Mouse (Mus musculus): ENCODE measurements around the gene Ly6g6c. TPM values are rescaled to one million over a fixed set of nuclear protein-coding genes. Genes with fewer than 3 reads are reported as not detected.
A peak's percentile ranks its signal among the peaks of the same experiment; 100 is the strongest.

The Ly6g6c gene
- polyA plus RNA-seq, 1 experiment from 2014 or later, result 0.32 TPM

- no peaks in the 10 kb centered on the region for H3K36me3 ChIP-seq (replicated peaks; ENCODE audit: insufficient read depth, low read length)
- DNase-seq, result no peak
- 80% methylated on average over 6 of the region's 6 CpGs for WGBS (ENCODE audit: insufficient replicate concordance)
- H3K9me3 ChIP-seq (ENCODE audit: low read length), result no peaks in the 10 kb centered on the region
- no peaks in the 10 kb centered on the region for H3K27me3 ChIP-seq (ENCODE audit: insufficient read depth, low read length)
- TF ChIP-seq EP300 (IDR thresholded peaks at IDR 0.05; ENCODE audit: low read depth) (no peak), CTCF (IDR thresholded peaks at IDR 0.05; ENCODE audit: low read depth) (no peak)
- no peak for ATAC-seq
- H3K4me3 ChIP-seq (ENCODE audit: low read depth, low read length), result no peak within 1 kb of the TSS
- peaks cover 28% of the 10 kb centered on the region for H3K4me1 ChIP-seq (ENCODE audit: insufficient read depth)
- no peak within 1 kb of the TSS for H3K9ac ChIP-seq (replicated peaks)
- H3K4me2 ChIP-seq (ENCODE audit: low read depth, low read length), result no peak within 1 kb of the TSS
- H3K27ac ChIP-seq (ENCODE audit: low read depth), result no peak within 1 kb of the TSS
Measured at GRCm38 (mm10) chr17:35108097-35108496, 42.9 kb downstream of the Ly6g6c start, which contains the start of gene Ly6g5c. Gene Ly6g5c, plus strand, starts transcription at chr17:35108279.

GRCm38 (mm10) chr17:35111774-35112173, 46.6 kb downstream of the Ly6g6c start:
- H3K9ac ChIP-seq (replicated peaks), result no peak overlapping the region
- TF ChIP-seq EP300 (IDR thresholded peaks at IDR 0.05; ENCODE audit: low read depth), result no peak
- TF ChIP-seq CTCF (IDR thresholded peaks at IDR 0.05; ENCODE audit: low read depth), result no peak

GRCm38 (mm10) chr17:35115046-35116019, 50.1 kb downstream of the Ly6g6c start, which contains the start of gene Ly6g5b:
Gene Ly6g5b, minus strand, starts transcription at chr17:35115428.
- DNase-seq, result peak; percentile 63

More at GRCm38 (mm10) chr17:35111774-35112173, 46.6 kb downstream of the Ly6g6c start:
- H3K4me2 ChIP-seq (ENCODE audit: low read depth, low read length), result no peak overlapping the region
- 63% methylated on average over 9 of the region's 9 CpGs for WGBS (ENCODE audit: insufficient replicate concordance)
- H3K36me3 ChIP-seq (replicated peaks; ENCODE audit: insufficient read depth, low read length), result peaks cover 15% of the 10 kb centered on the region; the same call in 1 of the 2 replicates
- no peaks in the 10 kb centered on the region for H3K9me3 ChIP-seq (ENCODE audit: low read length)
- no peaks in the 10 kb centered on the region for H3K4me1 ChIP-seq (ENCODE audit: insufficient read depth)
- DNase-seq (no peak), ATAC-seq (no peak)
- H3K4me3 ChIP-seq (ENCODE audit: low read depth, low read length), result no peak overlapping the region
- H3K27me3 ChIP-seq (ENCODE audit: insufficient read depth, low read length), result no peaks in the 10 kb centered on the region
- H3K27ac ChIP-seq (ENCODE audit: low read depth), result no peak overlapping the region

More at GRCm38 (mm10) chr17:35115046-35116019, 50.1 kb downstream of the Ly6g6c start, which contains the start of gene Ly6g5b:
- H3K4me1 ChIP-seq (ENCODE audit: insufficient read depth), result 0 out of 2 replicates have a peak, but pooled peaks cover 3% of the 10 kb centered on the region
- 75% methylated on average over 8 of the region's 8 CpGs for WGBS (ENCODE audit: insufficient replicate concordance)
- H3K36me3 ChIP-seq (replicated peaks; ENCODE audit: insufficient read depth, low read length), result peaks cover 32% of the 10 kb centered on the region
- ATAC-seq, result no peak; the same call in 1 of the 2 replicates
- H3K27me3 ChIP-seq (ENCODE audit: insufficient read depth, low read length), result no peaks in the 10 kb centered on the region
- TF ChIP-seq EP300 (IDR thresholded peaks at IDR 0.05; ENCODE audit: low read depth) (no peak), CTCF (IDR thresholded peaks at IDR 0.05; ENCODE audit: low read depth) (peak; percentile 75)
- no peak within 1 kb of the TSS for H3K9ac ChIP-seq (replicated peaks)
- H3K9me3 ChIP-seq (ENCODE audit: low read length), result no peaks in the 10 kb centered on the region
- H3K4me2 ChIP-seq (ENCODE audit: low read depth, low read length), result no peak within 1 kb of the TSS
- H3K4me3 ChIP-seq (ENCODE audit: low read depth, low read length), result no peak within 1 kb of the TSS
- H3K27ac ChIP-seq (ENCODE audit: low read depth), result no peak within 1 kb of the TSS

Other genes starting within 250 kb of the Ly6g6c start
- 12.6 and 13.1 TPM in 2 replicates for gene Stk19, start 228.4 kb upstream of the Ly6g6c start, polyA plus RNA-seq (2015; fragmentation: Nextera tagmentation; extraction: Ambion mirVana)
- gene Dxo, start 228.4 kb upstream of the Ly6g6c start, polyA plus RNA-seq (2015; fragmentation: Nextera tagmentation; extraction: Ambion mirVana), result 17.6 and 19.2 TPM in 2 replicates
- gene Skiv2l, start 215.2 kb upstream of the Ly6g6c start, polyA plus RNA-seq (2015; fragmentation: Nextera tagmentation; extraction: Ambion mirVana), result 14.1 and 15.4 TPM in 2 replicates
- 26.1 and 26.5 TPM in 2 replicates for gene Nelfe, start 215.0 kb upstream of the Ly6g6c start, polyA plus RNA-seq (2015; fragmentation: Nextera tagmentation; extraction: Ambion mirVana)
- 744 and 847 TPM in 2 replicates for gene Cfb, start 202.9 kb upstream of the Ly6g6c start, polyA plus RNA-seq (2015; fragmentation: Nextera tagmentation; extraction: Ambion mirVana)
- gene Zbtb12, start 185.9 kb upstream of the Ly6g6c start, polyA plus RNA-seq (2015; fragmentation: Nextera tagmentation; extraction: Ambion mirVana), result 0.33 and 0.46 TPM in 2 replicates
- 0.25 TPM in 1 of 2 replicates, not detected in the other for gene Gm20547, start 183.3 kb upstream of the Ly6g6c start, polyA plus RNA-seq (2015; fragmentation: Nextera tagmentation; extraction: Ambion mirVana)
- gene C2, start 167.1 kb upstream of the Ly6g6c start, polyA plus RNA-seq (2015; fragmentation: Nextera tagmentation; extraction: Ambion mirVana), result 35.7 and 37.3 TPM in 2 replicates
- 11.1 TPM in 2 replicates for gene Ehmt2, start 166.9 kb upstream of the Ly6g6c start, polyA plus RNA-seq (2015; fragmentation: Nextera tagmentation; extraction: Ambion mirVana)
- 3.5 and 3.6 TPM in 2 replicates for gene Slc44a4, start 150.9 kb upstream of the Ly6g6c start, polyA plus RNA-seq (2015; fragmentation: Nextera tagmentation; extraction: Ambion mirVana)
- 35.6 and 40.3 TPM in 2 replicates for gene Neu1, start 134.1 kb upstream of the Ly6g6c start, polyA plus RNA-seq (2015; fragmentation: Nextera tagmentation; extraction: Ambion mirVana)
- 0.06 and 0.12 TPM in 2 replicates for gene Hspa1b, start 106.2 kb upstream of the Ly6g6c start, polyA plus RNA-seq (2015; fragmentation: Nextera tagmentation; extraction: Ambion mirVana)
- gene Gm20481, start 95.5 kb upstream of the Ly6g6c start, polyA plus RNA-seq (2015; fragmentation: Nextera tagmentation; extraction: Ambion mirVana), result 0.28 TPM in 1 of 2 replicates, not detected in the other
- 0.46 and 0.59 TPM in 2 replicates for gene Hspa1a, start 93.2 kb upstream of the Ly6g6c start, polyA plus RNA-seq (2015; fragmentation: Nextera tagmentation; extraction: Ambion mirVana)
- 0.18 TPM in 1 of 2 replicates, not detected in the other for gene Hspa1l, start 92.7 kb upstream of the Ly6g6c start, polyA plus RNA-seq (2015; fragmentation: Nextera tagmentation; extraction: Ambion mirVana)
- 69.8 and 76.7 TPM in 2 replicates for gene Lsm2, start 83.5 kb upstream of the Ly6g6c start, polyA plus RNA-seq (2015; fragmentation: Nextera tagmentation; extraction: Ambion mirVana)
- 38.0 and 43.8 TPM in 2 replicates for gene Vars, start 64.4 kb upstream of the Ly6g6c start, polyA plus RNA-seq (2015; fragmentation: Nextera tagmentation; extraction: Ambion mirVana)
- 0.09 and 0.12 TPM in 2 replicates for gene Vwa7, start 48.8 kb upstream of the Ly6g6c start, polyA plus RNA-seq (2015; fragmentation: Nextera tagmentation; extraction: Ambion mirVana)
- gene Sapcd1, start 37.4 kb upstream of the Ly6g6c start, polyA plus RNA-seq (2015; fragmentation: Nextera tagmentation; extraction: Ambion mirVana), result 3.3 and 4.1 TPM in 2 replicates
- gene Msh5, start 18.6 kb upstream of the Ly6g6c start, polyA plus RNA-seq (2015; fragmentation: Nextera tagmentation; extraction: Ambion mirVana), result 3.8 and 4.2 TPM in 2 replicates
- 98.6 and 102 TPM in 2 replicates for gene Clic1, start 15.4 kb upstream of the Ly6g6c start, polyA plus RNA-seq (2015; fragmentation: Nextera tagmentation; extraction: Ambion mirVana)
- 15.8 and 17.2 TPM in 2 replicates for gene Ddah2, start 6.4 kb upstream of the Ly6g6c start, polyA plus RNA-seq (2015; fragmentation: Nextera tagmentation; extraction: Ambion mirVana)
- gene Mpig6b, start 796 bp downstream of the Ly6g6c start, polyA plus RNA-seq (2015; fragmentation: Nextera tagmentation; extraction: Ambion mirVana), result 6.5 and 7.1 TPM in 2 replicates
- 0.19 TPM in 1 of 2 replicates, not detected in the other for gene Ly6g6e, start 11.5 kb downstream of the Ly6g6c start, polyA plus RNA-seq (2015; fragmentation: Nextera tagmentation; extraction: Ambion mirVana)
- gene Ly6g6d, start 12.7 kb downstream of the Ly6g6c start, polyA plus RNA-seq (2015; fragmentation: Nextera tagmentation; extraction: Ambion mirVana), result 0.54 and 0.60 TPM in 2 replicates
- gene Ly6g6f, start 20.2 kb downstream of the Ly6g6c start, polyA plus RNA-seq (2015; fragmentation: Nextera tagmentation; extraction: Ambion mirVana), result 4.0 and 5.3 TPM in 2 replicates
- gene Abhd16a, start 23.9 kb downstream of the Ly6g6c start, polyA plus RNA-seq (2015; fragmentation: Nextera tagmentation; extraction: Ambion mirVana), result 47.3 and 49.3 TPM in 2 replicates
- gene Ly6g5c, start 42.9 kb downstream of the Ly6g6c start, polyA plus RNA-seq (2015; fragmentation: Nextera tagmentation; extraction: Ambion mirVana), result not detected in 2 replicates
- 0.32 and 0.67 TPM in 2 replicates for gene Ly6g5b, start 50.0 kb downstream of the Ly6g6c start, polyA plus RNA-seq (2015; fragmentation: Nextera tagmentation; extraction: Ambion mirVana)
- 8.1 and 9.6 TPM in 2 replicates for gene Gpank1, start 56.1 kb downstream of the Ly6g6c start, polyA plus RNA-seq (2015; fragmentation: Nextera tagmentation; extraction: Ambion mirVana)
- gene Csnk2b, start 56.7 kb downstream of the Ly6g6c start, polyA plus RNA-seq (2015; fragmentation: Nextera tagmentation; extraction: Ambion mirVana), result 120 and 131 TPM in 2 replicates
- 4.4 and 4.8 TPM in 2 replicates for gene D17H6S53E, start 61.0 kb downstream of the Ly6g6c start, polyA plus RNA-seq (2015; fragmentation: Nextera tagmentation; extraction: Ambion mirVana)
- gene Apom, start 66.7 kb downstream of the Ly6g6c start, polyA plus RNA-seq (2015; fragmentation: Nextera tagmentation; extraction: Ambion mirVana), result 1,209 and 1,216 TPM in 2 replicates
- gene Bag6, start 69.8 kb downstream of the Ly6g6c start, polyA plus RNA-seq (2015; fragmentation: Nextera tagmentation; extraction: Ambion mirVana), result 16.5 and 19.7 TPM in 2 replicates
- gene Prrc2a, start 99.5 kb downstream of the Ly6g6c start, polyA plus RNA-seq (2015; fragmentation: Nextera tagmentation; extraction: Ambion mirVana), result 28.0 and 32.9 TPM in 2 replicates
- gene Aif1, start 110.7 kb downstream of the Ly6g6c start, polyA plus RNA-seq (2015; fragmentation: Nextera tagmentation; extraction: Ambion mirVana), result 34.1 and 39.1 TPM in 2 replicates
- 41.2 and 44.2 TPM in 2 replicates for gene Lst1, start 123.1 kb downstream of the Ly6g6c start, polyA plus RNA-seq (2015; fragmentation: Nextera tagmentation; extraction: Ambion mirVana)
- gene Ltb, start 129.1 kb downstream of the Ly6g6c start, polyA plus RNA-seq (2015; fragmentation: Nextera tagmentation; extraction: Ambion mirVana), result 5.3 and 6.0 TPM in 2 replicates
- gene Tnf, start 136.6 kb downstream of the Ly6g6c start, polyA plus RNA-seq (2015; fragmentation: Nextera tagmentation; extraction: Ambion mirVana), result 0.59 and 0.75 TPM in 2 replicates
- not detected in 2 replicates for gene Lta, start 140.0 kb downstream of the Ly6g6c start, polyA plus RNA-seq (2015; fragmentation: Nextera tagmentation; extraction: Ambion mirVana)
- gene Gm16181, start 155.4 kb downstream of the Ly6g6c start, polyA plus RNA-seq (2015; fragmentation: Nextera tagmentation; extraction: Ambion mirVana), result 0.22 TPM in 2 replicates
- 0.98 and 1.3 TPM in 2 replicates for gene Atp6v1g2, start 168.3 kb downstream of the Ly6g6c start, polyA plus RNA-seq (2015; fragmentation: Nextera tagmentation; extraction: Ambion mirVana)
- gene Nfkbil1, start 170.4 kb downstream of the Ly6g6c start, polyA plus RNA-seq (2015; fragmentation: Nextera tagmentation; extraction: Ambion mirVana), result 4.1 and 4.4 TPM in 2 replicates
- 79.6 and 87.2 TPM in 2 replicates for gene Ddx39b, start 176.4 kb downstream of the Ly6g6c start, polyA plus RNA-seq (2015; fragmentation: Nextera tagmentation; extraction: Ambion mirVana)
- gene H2-D1, start 197.3 kb downstream of the Ly6g6c start, polyA plus RNA-seq (2015; fragmentation: Nextera tagmentation; extraction: Ambion mirVana), result 256 and 291 TPM in 2 replicates

All from liver, postnatal 0 days (tissue).